Mouse (Mus musculus): ENCODE results near the gene Gm14296. TPM values are rescaled to one million over a fixed set of nuclear protein-coding genes. Genes with fewer than 3 reads are reported as not detected.
"Not testable (repeated sequence)": the region's sequence is repeated elsewhere in the genome, so short reads cannot be mapped to it uniquely, and the experiment has no call there.

The Gm14296 gene
- polyA plus RNA-seq (2016; fragmentation: Nextera tagmentation; extraction: Ambion mirVana) = 12.2 and 12.4 TPM in 2 replicates

GRCm38 (mm10) chr2:176927709-176928108 is at the start of gene Gm14296:
TSS of gene Gm14296 (minus strand) at chr2:176927809.
- H3K9me3 ChIP-seq (replicated peaks); H3K36me3 ChIP-seq; H3K27me3 ChIP-seq; H3K9ac ChIP-seq; ATAC-seq (ENCODE audit: low FRiP score); H3K4me2 ChIP-seq (replicated peaks); H3K4me3 ChIP-seq; H3K4me1 ChIP-seq; H3K27ac ChIP-seq: not testable (repeated sequence)
- no CpG with 5 or more reads among the region's 2 CpGs for WGBS

DNA sequence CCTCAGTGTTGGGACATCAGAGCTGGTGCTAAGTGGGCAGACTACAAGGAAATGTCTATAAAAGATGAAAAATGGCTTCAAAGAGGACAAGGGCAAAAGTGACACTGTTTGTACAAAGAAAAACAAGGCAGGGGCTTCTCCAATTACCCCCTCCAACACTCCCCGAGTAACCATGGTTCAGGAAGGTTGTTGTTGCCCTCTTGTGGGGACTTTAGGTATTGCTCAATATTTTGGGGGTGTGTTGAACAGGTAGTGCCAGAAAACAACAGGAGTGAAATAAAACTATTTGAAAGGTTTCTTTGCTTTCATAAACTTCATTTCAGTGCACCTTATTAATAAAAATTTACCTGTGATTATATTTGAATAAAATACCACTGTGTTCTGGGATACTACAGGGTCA is 22.1 kb downstream of the Gm14296 start:
- H3K27ac ChIP-seq; H3K9me3 ChIP-seq (replicated peaks); H3K4me3 ChIP-seq; ATAC-seq (ENCODE audit: low FRiP score); H3K36me3 ChIP-seq; H3K27me3 ChIP-seq; H3K9ac ChIP-seq; H3K4me2 ChIP-seq (replicated peaks); H3K4me1 ChIP-seq: not testable (repeated sequence)
- WGBS = no CpG with 5 or more reads among the region's 1 CpGs

Other genes with a start within 250 kb of the Gm14296 start
- gene Gm14305, start 219.5 kb downstream of the Gm14296 start, polyA plus RNA-seq (2016; fragmentation: Nextera tagmentation; extraction: Ambion mirVana) = 31.6 and 33.0 TPM in 2 replicates
- gene Gm14295, start 129.2 kb downstream of the Gm14296 start, polyA plus RNA-seq (2016; fragmentation: Nextera tagmentation; extraction: Ambion mirVana) = 9.2 and 15.0 TPM in 2 replicates
- not detected in 2 replicates for gene Gm14408, start 96.7 kb downstream of the Gm14296 start, polyA plus RNA-seq (2016; fragmentation: Nextera tagmentation; extraction: Ambion mirVana)
- 9.0 and 9.9 TPM in 2 replicates for gene Gm14419, start 73.1 kb upstream of the Gm14296 start, polyA plus RNA-seq (2016; fragmentation: Nextera tagmentation; extraction: Ambion mirVana)
- gene Gm14401, start 146.5 kb upstream of the Gm14296 start, polyA plus RNA-seq (2016; fragmentation: Nextera tagmentation; extraction: Ambion mirVana) = not detected in 2 replicates